Mouse (Mus musculus) embryo, embryonic 10.5 days (tissue): ENCODE measurements around the gene Bmpr1a.

Experiments used
- DNase-seq: peaks from one replicate; pipeline ENCODE4 v3.0.0-alpha.2; 2015; ENCODE audit warnings: low spot score

The Bmpr1a gene

GRCm38 (mm10) chr14:34503325-34503647 is at the start of gene Bmpr1a:
Gene Bmpr1a (minus strand): TSS chr14:34503341.
- DNase-seq = no peak

DNA sequence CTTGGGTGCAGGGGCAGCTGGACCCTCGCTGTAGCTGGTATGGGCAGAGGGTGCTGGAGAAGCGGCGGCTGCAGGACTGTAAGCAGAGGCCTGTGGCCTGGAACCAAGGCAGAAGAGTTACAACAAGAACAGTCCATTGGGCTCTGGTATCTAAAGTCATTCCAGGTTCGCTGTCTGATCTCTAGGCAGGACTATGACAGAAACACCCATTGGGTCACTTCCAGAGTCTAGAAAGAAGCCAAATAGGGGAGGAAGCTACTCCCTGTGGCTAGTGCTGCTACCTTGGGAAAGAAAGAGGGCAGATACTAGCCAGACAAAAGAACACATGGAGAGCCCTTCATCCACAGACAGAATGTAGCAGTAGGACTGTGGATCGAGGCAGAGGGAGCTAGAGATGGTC is 49.1 kb upstream of the Bmpr1a start:
- no peak for DNase-seq

- peak; percentile 92 for DNase-seq
These were observed 46.0 kb upstream of the Bmpr1a start for GRCm38 (mm10) chr14:34549004-34549671.

DNA sequence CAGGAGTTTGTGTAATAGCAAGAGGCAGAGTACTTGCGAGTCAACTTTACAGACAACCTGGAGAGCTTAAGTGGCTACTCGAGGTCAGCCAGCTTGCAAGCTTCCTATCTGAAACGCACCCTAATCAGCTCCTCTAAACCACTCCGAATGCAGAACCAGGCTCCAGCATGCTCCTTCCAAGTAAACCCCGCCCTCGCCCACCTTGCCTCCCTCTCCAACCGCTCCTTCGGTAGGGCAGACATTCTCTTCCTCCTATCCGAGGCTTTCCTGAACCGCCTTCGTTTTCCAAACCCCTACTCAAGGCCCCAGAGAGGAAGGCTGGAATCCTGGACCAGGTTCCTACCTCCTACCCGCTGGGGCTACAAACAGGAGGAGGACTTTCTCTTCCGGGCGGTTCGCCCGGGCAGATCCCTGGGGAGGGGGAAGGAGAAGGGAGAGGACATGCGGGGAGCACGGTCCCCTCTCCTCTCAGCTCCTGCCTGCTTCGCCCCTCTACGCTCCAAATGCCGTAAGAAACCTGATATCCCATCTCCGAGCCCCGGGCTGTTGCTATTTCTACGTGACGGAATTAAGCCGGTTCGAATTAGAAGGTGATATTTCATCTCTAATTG is 45.4 kb upstream of the Bmpr1a start:
- peak; percentile 78 for DNase-seq

DNA sequence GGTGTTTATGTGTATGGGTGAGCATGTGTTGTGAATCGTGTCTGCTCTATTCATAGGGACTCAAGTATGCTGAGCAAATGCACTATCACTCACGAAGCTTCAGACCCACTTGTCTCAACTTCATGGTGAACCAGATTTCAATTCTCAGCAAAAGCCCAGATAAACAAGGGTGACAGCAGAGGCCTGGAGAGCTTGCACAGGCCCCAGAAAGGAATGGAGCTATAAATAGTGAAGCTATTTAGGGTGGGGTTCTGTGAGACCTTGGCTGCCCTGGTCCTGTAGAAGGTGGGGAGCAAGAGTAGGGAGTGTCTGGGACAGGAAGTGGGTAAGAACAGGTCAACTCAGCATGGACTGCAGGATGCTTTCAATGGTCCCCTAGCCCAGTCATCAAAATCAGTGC is 41.4 kb upstream of the Bmpr1a start:
- DNase-seq = no peak

- DNase-seq = no peak
These were observed 40.9 kb upstream of the Bmpr1a start for GRCm38 (mm10) chr14:34544001-34544400.

DNA sequence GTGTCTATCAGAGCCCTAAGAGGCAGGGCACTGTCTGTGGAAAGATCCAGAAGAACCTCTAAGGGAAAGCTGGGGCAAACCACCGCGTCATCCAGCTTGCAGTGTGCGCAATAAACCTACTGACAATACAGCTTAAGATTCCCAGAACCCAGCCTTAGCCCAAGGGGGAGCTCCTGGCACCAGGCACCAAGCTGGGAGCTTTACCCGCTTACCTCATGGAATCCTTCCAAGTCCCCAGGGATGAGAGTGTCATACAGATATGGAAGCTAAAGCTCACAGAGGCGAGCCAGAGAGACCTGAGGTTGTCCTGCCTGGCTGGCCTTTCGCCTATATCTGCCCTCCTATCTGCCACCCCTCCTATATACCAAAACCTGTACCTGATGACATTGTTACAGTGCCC is 40.5 kb upstream of the Bmpr1a start:
- DNase-seq = no peak

- DNase-seq = no peak
These were observed 38.8 kb upstream of the Bmpr1a start for GRCm38 (mm10) chr14:34541896-34542295.

- DNase-seq = peak; percentile 47
These were observed 37.6 kb upstream of the Bmpr1a start for GRCm38 (mm10) chr14:34540685-34541162.

DNA sequence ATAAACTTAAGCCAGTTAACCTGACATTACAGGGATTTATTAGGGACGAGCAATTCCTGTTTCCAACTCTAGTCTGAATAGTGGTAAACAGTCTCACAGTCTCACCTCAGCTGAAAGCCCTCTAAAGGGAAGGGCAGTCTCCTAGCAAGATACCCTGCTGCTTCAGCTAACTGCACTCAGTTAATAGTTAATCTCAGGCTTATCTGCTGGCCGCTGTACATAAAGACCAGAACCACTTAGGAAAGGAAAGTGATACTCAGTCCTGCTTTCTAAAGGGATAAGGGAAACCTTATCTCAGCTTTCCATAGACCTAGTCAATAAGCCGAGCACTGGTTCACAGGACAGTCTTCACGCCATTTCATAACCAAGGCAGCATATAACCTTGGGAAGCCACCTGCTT is 32.7 kb upstream of the Bmpr1a start:
- DNase-seq = no peak

DNA sequence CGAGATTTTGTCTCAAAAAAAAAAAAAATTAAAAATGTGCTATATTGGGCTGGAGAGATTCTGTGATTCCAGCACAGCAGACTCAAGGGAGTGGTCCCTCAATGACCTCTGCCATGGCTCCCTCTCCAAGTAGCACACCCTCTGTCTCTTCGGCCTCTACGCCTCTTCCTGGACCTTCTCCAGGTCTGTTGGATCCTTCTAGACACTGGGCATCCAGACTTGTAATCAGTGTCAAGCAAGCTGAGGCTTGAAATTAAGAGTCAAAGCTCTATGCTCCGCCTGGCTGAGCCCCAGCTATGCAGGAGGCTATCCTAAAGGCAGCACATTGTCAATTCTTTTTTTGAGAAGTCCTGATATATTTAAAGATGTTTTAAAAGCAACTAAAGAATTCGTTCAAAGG is 30.4 kb upstream of the Bmpr1a start:
- DNase-seq = no peak

DNA sequence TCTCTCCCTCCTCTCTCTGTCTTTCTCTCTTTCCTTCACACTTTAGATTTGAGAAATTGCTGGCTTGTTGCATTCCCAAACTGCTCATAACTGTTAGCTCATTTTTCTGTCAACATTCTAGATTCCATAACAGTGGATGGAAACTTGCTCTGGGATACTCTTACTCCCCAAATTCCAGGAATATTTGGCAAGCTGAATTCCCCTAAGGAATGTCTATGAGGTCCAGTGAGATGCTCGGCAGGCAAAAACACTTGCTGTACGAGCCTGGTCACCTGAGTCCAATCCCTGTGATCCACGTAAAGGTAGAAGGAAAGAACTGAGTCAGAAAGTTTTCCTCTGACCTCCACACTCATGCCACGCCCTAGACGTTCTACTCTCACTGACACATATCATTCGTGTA is 29.4 kb upstream of the Bmpr1a start:
- DNase-seq = no peak

DNA sequence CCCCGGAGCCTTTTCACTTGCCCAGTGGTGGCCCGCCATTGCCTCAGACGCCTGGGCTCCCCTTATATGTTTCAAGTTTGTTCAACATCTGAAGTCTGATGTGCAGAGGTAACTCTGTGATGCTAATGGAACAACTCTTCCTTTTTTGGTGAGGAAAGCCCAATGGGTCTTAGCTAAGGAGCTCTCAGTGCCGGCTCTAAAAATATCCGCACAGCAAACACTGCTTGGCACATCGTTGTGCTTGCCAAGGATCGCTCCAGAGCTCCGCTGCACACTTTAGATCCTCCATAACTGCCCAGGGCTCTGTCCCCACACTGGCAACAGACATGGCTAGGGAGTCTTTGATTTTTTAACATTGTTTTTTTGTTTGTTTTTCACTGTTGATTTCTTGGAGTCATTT is 25.7 kb upstream of the Bmpr1a start:
- no peak for DNase-seq

- no peak for DNase-seq
These were observed 19.6 kb upstream of the Bmpr1a start, which contains the start of gene 9230112D13Rik for GRCm38 (mm10) chr14:34522701-34523100. Gene 9230112D13Rik (minus strand): TSS chr14:34522801.

- DNase-seq = no peak
These were observed 14.9 kb upstream of the Bmpr1a start for GRCm38 (mm10) chr14:34517959-34518544.

DNA sequence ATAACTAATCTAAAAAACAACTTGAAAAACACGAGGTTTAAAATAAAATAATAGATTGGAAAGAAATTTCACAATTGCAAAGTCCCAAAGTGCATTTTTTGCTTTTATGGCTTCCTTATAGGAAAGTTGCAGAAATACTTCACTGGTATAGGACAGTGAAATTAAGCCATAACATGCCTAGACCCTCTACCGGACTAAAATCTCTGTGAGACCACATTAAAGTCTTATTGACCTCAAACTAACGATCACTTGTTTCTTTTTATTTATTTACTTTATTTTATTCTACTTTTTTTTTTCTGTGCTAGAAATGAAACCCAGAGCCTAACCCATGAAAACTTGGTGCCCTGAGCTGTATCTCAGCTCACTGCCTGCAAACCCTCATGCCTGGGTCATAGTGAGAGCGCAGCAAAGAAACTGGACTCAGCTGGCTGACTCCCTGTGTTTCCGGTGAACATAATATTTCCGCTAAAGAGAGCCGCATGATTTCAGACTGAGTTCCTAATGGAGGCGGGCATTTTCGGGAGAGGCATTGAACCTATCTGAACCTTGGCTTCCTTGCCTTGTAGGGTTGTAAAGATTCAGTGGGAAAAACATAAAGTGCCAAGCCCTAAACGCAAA is 13.9 kb upstream of the Bmpr1a start:
- no peak for DNase-seq

DNA sequence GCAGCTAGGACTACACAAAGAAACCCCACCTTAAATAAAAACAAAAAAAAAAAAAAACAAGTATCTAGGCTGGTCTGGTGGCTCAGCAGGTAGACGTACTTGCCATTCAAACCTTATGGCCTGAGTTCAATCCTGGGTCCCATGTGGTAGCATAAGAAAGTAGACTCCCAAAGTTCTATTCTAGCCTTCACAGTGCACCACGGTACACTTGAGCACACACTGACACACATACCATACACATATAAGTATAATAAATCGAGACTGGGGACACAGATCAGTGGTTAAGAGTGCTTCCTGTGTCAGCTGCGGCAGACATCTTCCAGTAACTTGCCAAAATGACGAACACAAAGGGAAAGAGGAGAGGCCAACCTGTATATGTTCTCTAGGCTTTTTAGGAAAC is 12.7 kb upstream of the Bmpr1a start:
- DNase-seq = no peak

DNA sequence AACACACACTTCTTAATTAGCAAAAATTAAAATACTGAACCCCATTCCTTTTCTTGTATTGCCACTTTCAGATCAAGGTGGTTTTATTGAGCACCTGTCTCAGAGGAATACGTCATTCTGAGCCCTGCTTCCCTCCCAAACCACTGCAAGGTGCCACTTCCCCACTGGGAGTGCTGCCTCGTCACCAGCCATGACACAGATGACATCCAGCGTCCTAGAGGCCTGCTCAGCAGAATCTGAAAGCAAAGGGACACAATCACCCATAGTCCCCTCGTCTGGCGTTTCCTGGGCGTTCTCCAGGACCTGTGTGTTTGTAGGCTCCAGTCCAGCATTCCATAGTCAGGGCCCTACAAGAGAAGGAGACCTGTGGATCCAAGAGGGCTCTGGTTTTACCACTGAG is 11.0 kb upstream of the Bmpr1a start:
- DNase-seq = no peak

DNA sequence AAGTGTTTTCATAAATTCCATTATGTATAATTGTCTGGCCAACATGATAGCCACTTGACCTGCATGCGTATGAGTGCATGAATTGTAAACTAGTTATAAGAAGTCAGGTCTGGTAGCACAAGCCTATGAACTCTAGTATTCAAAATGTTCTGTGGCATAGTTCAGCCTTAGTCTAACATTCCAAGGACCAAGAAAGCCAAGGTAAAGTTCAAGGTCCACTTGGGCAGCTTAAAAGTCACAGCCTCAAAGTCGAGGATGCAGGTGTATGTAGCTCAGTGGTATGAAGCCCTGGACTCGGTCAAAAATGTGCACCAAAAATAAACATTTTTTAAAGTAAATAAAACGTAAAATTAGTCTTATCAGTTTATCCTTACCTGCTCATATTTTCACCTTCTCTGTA is 9.5 kb upstream of the Bmpr1a start:
- DNase-seq = no peak

- DNase-seq = peak; percentile 12
These were observed 8.8 kb upstream of the Bmpr1a start for GRCm38 (mm10) chr14:34511901-34512300.

DNA sequence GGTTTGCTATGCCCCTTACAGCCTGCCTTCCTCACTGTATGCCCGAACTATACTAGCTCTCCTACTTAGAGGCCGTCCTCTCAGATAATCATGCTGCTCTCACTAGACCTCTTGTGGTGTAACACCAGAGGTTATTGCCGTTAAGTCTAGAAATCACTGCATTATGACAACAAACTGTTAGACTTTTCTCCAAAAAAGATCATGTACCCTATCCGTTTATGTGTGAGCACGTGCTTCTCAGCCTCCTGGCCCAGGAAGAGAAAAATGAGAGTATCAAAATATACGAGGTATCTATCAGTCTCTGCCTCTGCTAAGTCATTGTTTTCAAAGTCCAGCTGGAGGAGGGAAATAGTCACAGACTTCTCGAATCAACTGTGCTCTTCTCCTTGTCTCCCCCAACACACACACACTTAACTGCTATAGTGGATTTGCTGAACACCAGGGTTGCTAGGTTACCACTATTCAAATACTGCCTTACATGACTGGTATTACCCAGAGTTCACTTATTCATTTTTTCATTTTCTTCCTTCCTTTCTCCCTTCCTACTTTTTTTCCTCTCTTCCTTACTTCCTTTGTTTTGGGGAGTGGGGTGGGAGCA is 5.8 kb upstream of the Bmpr1a start:
- DNase-seq = no peak

- DNase-seq = no peak
These were observed 5.2 kb upstream of the Bmpr1a start for GRCm38 (mm10) chr14:34508187-34508840.
